Mouse (Mus musculus) spleen, adult 2 months (tissue): ENCODE measurements around the gene Ablim1. TPM values are rescaled to one million over a fixed set of nuclear protein-coding genes. Genes with fewer than 3 reads are reported as not detected.

Experiments
- DNase-seq, 2 experiments: peaks; one replicate each; pipeline versions ENCODE4 v3.0.0 to v3.0.0-alpha.2; 2012 to 2021; ENCODE audit warnings: low spot score in 2 of 2, low read depth in 1 of 2
- H3K27ac ChIP-seq: fragments of 200-500 bp; 2 replicates; pipeline ENCODE4 v1.5.1; 2012; ENCODE audit warnings: low read length, inconsistent platforms; ENCODE audit not compliant: insufficient read depth
- H3K27me3 ChIP-seq: fragments of 200-500 bp; 2 replicates; pipeline ENCODE4 v1.6.1; 2012; ENCODE audit warnings: mild to moderate bottlenecking, moderate library complexity, low read length, inconsistent platforms; ENCODE audit not compliant: control insufficient read depth, insufficient read depth
- H3K36me3 ChIP-seq: fragments of 200-500 bp; 2 replicates; pipeline ENCODE4 v1.6.1; 2012; ENCODE audit warnings: mild to moderate bottlenecking, low read length, inconsistent platforms; ENCODE audit not compliant: control insufficient read depth, insufficient read depth
- H3K4me1 ChIP-seq: fragments of 200-500 bp; 2 replicates; pipeline ENCODE4 v1.6.1; 2011; ENCODE audit warnings: inconsistent platforms; ENCODE audit not compliant: control insufficient read depth, insufficient read depth, insufficient read length
- H3K4me3 ChIP-seq: fragments of 200-500 bp; 2 replicates; pipeline ENCODE4 v1.5.1; 2011; ENCODE audit warnings: mild to moderate bottlenecking, inconsistent platforms; ENCODE audit not compliant: insufficient read depth, insufficient read length; ENCODE audit errors: extremely low read depth
- CTCF ChIP-seq: fragments of 200-500 bp; IDR thresholded peaks from 2 replicates; pipeline ENCODE4 v1.5.1; 2011; ENCODE audit warnings: mild to moderate bottlenecking, inconsistent platforms; ENCODE audit not compliant: insufficient read depth, insufficient read length, insufficient replicate concordance; ENCODE audit errors: extremely low read depth
- POLR2A ChIP-seq: fragments of 200-500 bp; IDR thresholded peaks from 2 replicates; pipeline ENCODE4 v1.6.1; 2011; ENCODE audit warnings: low read depth, low read length, inconsistent platforms
- WGBS: fragments of 180-500 bp; shearing (Covaris S2); methylation state at CpG from one replicate; pipeline ENCODE4 v1.1.7; 2018; 5-methylcytosine and 5-hydroxymethylcytosine counted together
- polyA plus RNA-seq: library from polyadenylated mRNA; depleted of rRNA; stranded (reverse); fragments of >200 nt; gene quantifications from 2 replicates; pipeline ENCODE4 v1.2.3, GENCODE M21; 2012

Gene Ablim1
- polyA plus RNA-seq, 1 experiment: 53.8 TPM

DNA sequence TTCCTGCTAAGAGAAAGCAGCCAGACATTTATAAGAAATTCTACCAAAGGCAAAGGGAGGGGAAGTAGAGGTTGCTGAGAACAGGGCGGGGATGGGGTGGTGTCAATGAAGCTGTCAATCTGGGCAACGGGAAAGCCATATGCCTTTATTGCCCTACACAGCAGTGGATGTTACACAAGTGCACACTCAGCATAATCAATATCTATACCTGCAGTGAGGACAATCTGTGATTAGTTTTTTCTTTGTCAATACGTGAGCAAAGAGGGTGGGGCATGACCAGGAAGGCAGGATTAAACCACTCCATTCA lies 221.1 kb downstream of the Ablim1 start:
- no peaks in the 10 kb centered on the region for H3K27me3 ChIP-seq
- no peak for DNase-seq
- H3K4me3 ChIP-seq: no peak overlapping the region
- peaks cover 32% of the 10 kb centered on the region for H3K4me1 ChIP-seq
- H3K36me3 ChIP-seq: no peaks in the 10 kb centered on the region; the same call in 1 of the 2 replicates
- no peak for TF ChIP-seq POLR2A
- no peak for TF ChIP-seq CTCF
- WGBS: 51% methylated on average over 3 of the region's 3 CpGs
- peak overlapping the region; percentile 20; the same call in 1 of the 2 replicates for H3K27ac ChIP-seq

DNA sequence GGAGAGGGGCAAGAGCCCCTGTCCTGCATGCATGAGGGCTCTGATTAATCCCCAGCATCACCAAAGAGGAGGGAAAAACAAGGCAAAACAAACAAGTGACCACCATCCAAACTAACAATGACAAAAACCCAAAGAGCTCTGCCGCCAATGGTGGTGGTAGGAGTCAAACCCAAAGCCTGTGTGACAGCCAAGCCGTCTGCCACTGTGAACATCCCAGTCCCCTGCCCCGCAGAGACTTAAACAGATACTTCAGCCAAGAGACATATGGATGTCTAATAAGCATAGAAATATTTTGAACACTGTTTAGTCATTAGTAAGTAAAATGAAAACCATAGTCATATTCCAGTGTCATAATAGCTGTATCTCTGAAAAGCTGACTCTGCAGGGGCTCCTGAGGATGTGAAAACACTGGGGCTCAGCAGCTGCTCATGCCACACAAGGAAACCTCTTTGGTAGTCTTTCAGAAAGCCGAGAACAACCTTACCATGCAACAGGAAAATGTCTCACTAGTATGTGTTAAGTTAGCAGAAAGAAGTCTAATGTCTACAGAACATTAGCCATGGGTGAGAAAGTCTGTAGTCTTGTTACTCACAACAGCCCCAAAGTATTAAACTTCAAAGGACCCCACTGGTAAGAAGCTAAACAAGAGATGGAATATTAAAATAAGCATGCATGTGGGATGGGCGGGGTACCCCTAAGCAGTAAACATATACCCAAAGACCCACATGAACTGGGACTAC lies 221.6 kb downstream of the Ablim1 start:
- WGBS: 70% methylated on average over 5 of the region's 5 CpGs
- DNase-seq: no peak

DNA sequence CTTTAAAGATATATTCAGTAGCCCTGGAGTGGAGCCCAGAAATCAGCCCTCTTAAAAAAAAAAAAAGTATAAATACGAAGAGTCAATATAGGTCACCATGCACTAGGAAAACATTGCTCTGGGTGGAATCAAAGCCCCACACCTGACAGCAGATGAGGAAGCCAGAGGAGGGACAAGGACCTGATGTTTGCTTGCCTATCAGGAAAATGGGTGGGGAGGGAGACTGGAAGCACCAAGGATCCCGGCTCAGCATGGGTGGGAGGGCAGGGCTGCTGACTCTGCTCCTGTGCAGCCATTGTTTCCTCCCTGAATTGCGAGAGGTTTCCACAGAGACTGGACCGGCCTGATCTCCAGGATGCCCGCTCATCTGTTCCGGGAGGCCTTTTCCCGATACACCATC lies 223.4 kb downstream of the Ablim1 start:
- H3K4me3 ChIP-seq: no peak overlapping the region
- H3K36me3 ChIP-seq: no peaks in the 10 kb centered on the region; the same call in 1 of the 2 replicates
- DNase-seq: no peak
- H3K27me3 ChIP-seq: no peaks in the 10 kb centered on the region
- 92% methylated on average over 7 of the region's 7 CpGs for WGBS
- H3K27ac ChIP-seq: no peak overlapping the region
- TF ChIP-seq CTCF: no peak
- peaks cover 30% of the 10 kb centered on the region for H3K4me1 ChIP-seq

More for the DNA sequence above, 221.6 kb downstream of the Ablim1 start:
- no peak for TF ChIP-seq POLR2A
- no peak for TF ChIP-seq CTCF
- H3K4me1 ChIP-seq: peaks cover 34% of the 10 kb centered on the region
- no peaks in the 10 kb centered on the region; the same call in 1 of the 2 replicates for H3K36me3 ChIP-seq
- H3K4me3 ChIP-seq: no peak overlapping the region
- H3K27ac ChIP-seq: 0 out of 2 replicates have a peak overlapping the region, but pooled peaks have one; percentile 20
- no peaks in the 10 kb centered on the region for H3K27me3 ChIP-seq

DNA sequence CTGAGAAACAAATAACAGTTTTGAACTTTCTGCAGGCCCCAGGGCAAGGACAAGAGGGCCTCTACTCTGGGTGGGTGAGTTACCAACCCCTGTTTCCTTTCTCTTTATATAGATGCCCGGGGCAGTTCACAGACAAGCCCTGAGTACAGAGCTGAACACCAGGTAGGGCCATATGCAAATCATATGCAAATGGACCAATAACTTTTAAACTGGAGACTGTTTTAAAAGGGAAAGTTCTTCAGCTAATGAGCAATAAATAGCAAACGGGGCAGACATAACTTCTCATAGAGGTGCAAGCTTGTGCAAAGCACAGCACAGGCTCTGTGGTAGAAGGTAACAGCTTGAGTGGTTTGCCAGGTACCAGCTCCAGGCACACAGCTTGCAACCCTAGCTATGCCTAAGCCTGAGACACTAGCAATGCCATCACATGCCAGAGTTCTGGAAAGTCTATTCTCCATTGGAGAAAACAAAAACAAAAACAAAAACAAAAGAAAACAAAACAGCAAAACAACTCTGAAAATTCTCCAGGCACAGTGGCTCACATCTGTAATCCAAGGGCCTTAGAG lies 225.8 kb downstream of the Ablim1 start:
- no peak for TF ChIP-seq POLR2A
- peaks cover 3% of the 10 kb centered on the region; the same call in 1 of the 2 replicates for H3K36me3 ChIP-seq
- peak overlapping the region; percentile 55; the same call in 1 of the 2 replicates for H3K27ac ChIP-seq
- 27% methylated on average over 2 of the region's 2 CpGs for WGBS
- H3K4me3 ChIP-seq: no peak overlapping the region
- DNase-seq: no peak
- peaks cover 30% of the 10 kb centered on the region for H3K4me1 ChIP-seq
- no peaks in the 10 kb centered on the region for H3K27me3 ChIP-seq

DNA sequence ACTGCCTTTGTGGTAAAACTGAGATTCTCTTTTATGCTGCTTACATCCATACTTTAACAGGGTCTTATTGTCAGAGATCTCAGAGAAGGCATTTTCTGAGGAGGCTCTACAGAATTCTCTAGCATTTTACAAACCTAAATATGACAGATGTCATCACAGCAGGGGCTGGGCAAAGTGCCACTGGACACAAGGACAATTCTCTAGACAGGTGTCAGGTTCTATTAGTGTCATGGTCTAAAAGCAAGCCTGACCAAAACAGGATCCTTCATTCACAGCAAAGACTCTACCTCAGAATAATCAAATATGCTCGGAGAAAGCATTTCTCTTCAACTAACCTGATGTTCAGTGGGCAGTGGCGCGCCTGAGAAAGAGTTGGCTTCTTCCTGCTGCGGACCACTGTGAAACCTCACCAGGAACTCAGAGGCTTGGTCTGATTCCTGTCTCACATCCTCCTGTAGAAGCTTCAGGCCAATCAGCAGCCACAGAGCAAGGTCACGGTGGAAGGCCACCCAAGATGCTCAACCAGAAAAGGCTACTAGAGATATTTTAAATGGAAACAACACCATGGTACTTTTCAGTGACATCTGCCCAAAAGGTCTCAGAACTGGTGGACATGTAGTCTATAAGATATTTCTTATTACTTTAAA lies 230.1 kb downstream of the Ablim1 start:
- WGBS: 20% methylated on average over 5 of the region's 5 CpGs
- Histone ChIP-seq H3K4me1 (peaks cover 27% of the 10 kb centered on the region), H3K36me3 (peaks cover 16% of the 10 kb centered on the region), H3K4me3 (no peak overlapping the region), H3K27me3 (no peaks in the 10 kb centered on the region), H3K27ac (peak overlapping the region; percentile 20; the same call in 1 of the 2 replicates)
- no peak for TF ChIP-seq CTCF
- no peak for TF ChIP-seq POLR2A
- peak in 1 of 2 experiments; percentile 36 for DNase-seq

DNA sequence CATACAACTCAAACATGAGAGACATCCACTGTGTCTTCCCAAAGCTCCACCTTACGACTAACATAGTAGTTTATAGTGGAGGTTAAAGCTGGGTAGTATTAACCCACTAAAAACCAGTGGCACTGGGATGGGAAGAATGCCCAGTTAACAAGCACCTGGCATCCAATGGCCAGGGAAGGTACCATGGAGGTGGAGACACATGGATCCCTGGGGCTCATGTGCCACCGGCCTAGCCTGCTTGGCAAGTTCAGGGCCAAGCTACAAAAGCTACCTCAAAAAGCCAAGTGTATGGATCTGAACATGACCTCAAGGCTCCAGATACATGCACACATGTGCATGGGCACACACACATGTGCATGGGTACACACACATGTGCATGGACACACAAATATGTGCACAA lies 230.8 kb downstream of the Ablim1 start:
- no peak overlapping the region for H3K27ac ChIP-seq

More for the DNA sequence above, 230.8 kb downstream of the Ablim1 start:
- Histone ChIP-seq H3K27me3 (no peaks in the 10 kb centered on the region), H3K4me3 (no peak overlapping the region), H3K4me1 (peaks cover 29% of the 10 kb centered on the region), H3K36me3 (peaks cover 18% of the 10 kb centered on the region)
- no peak for TF ChIP-seq CTCF
- TF ChIP-seq POLR2A: no peak
- WGBS: 89% methylated on average over 2 of the region's 2 CpGs
- DNase-seq: no peak
